Mouse (Mus musculus): ENCODE data around the gene Kif24. TPM values are rescaled to one million over a fixed set of nuclear protein-coding genes. Genes with fewer than 3 reads are reported as not detected.
A peak's percentile ranks its signal among the peaks of the same experiment; 100 is the strongest.

Kif24 gene
- total RNA-seq, 2 experiments from 2014 or later, result 0.90 to 0.93 TPM

DNA sequence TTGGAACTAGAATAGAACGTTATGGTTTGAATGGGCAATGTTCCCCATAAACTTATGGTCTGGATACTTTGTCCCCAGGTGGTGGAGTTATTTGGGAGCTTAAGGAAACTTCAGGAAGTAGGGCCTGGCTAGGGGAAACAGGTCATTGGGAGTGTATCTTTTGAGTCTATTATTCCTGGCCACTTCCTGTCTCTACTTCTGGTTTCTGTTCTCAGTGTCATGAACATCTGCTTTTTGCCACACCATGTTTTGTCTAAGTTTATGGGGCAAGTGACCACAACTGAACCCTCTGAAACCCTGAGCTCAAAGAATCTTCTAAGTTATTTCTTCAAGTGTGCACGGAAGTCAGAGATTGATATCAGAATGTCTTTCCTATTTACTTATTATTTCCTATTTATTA, 57.3 kb downstream of the Kif24 start:
- DNase-seq (ENCODE audit: low spot score in 2 of 2), result no peak

GRCm38 (mm10) chr4:41406597-41406996, 58.1 kb downstream of the Kif24 start:
- DNase-seq (ENCODE audit: low spot score in 2 of 2), result no peak

DNA sequence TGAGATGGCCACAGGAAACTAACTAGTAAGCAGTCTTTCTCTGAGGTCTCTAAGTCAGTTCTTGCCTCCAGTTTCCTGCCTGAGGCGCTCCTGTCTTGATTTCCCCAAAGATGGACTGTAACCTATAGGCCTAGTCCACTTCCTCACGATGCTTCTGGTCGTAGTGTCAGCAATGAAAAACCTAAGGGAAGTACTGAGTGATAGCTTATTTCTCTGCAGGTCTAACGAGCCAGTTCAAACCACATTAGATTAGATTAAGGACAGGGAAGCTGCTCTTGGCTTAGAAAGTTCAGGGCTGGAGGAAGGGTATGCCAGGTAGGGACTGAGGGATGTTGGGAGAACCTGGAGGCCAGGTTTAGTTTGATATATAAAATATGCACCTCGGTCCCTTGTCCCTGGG, 63.1 kb downstream of the Kif24 start:
- no peak for DNase-seq (ENCODE audit: low spot score in 2 of 2)

DNA sequence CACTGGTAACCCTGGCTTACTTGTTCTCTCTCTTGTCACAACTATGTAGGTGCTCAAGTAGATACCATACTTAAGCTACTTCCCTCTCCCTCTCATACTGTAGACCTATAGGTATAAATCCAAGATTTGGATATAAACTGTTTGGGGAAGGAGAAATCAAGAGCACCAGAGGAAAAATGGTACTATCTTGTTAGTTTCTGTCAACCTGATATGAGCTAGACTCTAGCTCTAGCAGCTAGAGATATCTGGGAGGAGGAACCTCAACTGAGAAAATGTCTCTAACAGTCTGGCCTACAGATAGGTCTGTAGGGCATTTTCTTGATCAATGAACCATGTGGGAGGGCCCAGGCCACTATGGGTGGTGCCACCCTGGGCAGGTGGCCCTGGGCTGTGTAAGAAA, 63.5 kb downstream of the Kif24 start:
- no peak for DNase-seq (ENCODE audit: low spot score in 2 of 2)

- no peak for DNase-seq (ENCODE audit: low spot score in 2 of 2)
Measured at GRCm38 (mm10) chr4:41399904-41400303, 64.8 kb downstream of the Kif24 start.

- DNase-seq (ENCODE audit: low spot score in 2 of 2), result no peak
Measured at GRCm38 (mm10) chr4:41398353-41398752, 66.3 kb downstream of the Kif24 start.

DNA sequence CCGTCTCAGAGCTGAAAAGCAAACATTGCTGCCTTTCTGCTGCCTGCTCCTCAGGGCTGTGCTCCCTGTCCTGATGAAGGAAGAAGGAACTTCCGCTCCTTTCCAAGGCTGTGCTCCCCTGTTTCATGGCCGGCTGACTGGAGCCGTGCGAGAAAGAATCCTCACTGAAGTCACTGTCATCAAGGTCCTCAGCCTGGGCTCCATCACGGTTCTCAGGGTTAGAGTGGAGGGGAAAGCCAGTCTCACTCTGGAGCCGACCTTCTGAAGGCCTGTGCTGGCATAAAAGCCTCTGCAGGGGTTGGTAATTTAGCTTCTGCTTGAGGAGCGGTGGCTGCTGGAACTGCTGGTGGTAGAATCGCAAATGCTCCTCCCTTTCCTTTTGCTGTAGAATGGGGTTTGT, 70.0 kb downstream of the Kif24 start:
- DNase-seq (ENCODE audit: low spot score in 2 of 2), result peak in 1 of 2 experiments; percentile 14

DNA sequence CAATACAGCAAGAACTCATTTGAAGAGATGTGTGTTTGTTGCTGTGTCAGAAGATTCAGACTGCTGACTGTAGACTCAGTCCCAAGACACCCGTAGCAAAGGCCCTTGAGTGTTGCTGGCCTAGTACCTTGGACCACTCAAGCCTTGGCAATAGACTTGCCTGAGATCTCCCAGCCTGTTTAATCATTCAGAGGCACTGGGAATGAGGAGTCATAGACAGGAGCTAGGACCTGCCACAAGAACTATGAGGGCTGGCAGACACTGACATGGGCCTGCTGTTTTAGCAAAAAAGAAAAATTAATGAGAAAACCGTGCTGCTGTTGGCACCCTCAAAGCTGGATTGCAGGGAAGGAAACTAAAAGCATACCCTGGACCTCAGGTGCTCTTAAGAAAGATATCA, 73.7 kb downstream of the Kif24 start:
- no peak for DNase-seq (ENCODE audit: low spot score in 2 of 2)

DNA sequence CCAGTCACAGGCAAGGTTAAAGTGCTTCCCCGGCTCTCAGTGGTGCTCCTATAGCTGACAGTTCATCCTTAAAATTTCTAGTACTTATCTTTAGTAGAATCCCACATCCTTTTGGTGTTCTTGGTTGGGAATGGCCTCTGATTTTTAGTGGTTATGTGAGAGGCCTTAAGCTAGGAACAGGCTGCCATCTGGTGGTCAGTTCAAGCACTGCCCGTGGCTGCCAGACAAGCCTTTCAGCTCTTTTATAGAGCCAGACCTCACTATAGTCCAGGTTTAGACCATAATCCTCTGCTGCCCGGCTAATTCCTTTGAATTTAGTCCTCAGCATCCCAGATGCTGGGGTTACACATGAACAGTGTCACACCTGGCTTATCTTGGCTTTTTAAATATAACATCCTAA, 74.6 kb downstream of the Kif24 start:
- peak; percentile 76 to 80 for DNase-seq (ENCODE audit: low spot score in 2 of 2)

DNA sequence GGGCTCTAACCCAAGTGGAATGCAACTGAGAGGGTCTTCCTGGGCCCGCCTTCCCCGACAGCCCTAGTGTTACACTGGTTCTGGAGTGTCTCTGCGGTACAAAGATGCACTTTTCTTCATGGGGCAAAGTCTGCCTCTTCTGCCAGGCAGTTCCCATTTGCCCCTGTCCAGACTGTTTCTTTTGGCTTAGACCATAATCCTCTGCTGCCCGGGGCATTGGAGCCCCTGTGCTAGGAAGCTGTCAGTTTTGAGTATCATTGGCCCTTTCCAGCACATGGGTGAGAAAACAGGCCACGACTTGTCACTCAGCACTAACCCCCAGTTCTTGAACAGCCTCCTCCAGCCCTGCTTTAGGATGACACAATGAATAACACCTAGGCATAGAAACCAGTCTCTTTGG, 75.4 kb downstream of the Kif24 start:
- DNase-seq (ENCODE audit: low spot score in 2 of 2), result no peak

GRCm38 (mm10) chr4:41388616-41389015, 76.1 kb downstream of the Kif24 start:
- DNase-seq (ENCODE audit: low spot score in 2 of 2), result no peak

DNA sequence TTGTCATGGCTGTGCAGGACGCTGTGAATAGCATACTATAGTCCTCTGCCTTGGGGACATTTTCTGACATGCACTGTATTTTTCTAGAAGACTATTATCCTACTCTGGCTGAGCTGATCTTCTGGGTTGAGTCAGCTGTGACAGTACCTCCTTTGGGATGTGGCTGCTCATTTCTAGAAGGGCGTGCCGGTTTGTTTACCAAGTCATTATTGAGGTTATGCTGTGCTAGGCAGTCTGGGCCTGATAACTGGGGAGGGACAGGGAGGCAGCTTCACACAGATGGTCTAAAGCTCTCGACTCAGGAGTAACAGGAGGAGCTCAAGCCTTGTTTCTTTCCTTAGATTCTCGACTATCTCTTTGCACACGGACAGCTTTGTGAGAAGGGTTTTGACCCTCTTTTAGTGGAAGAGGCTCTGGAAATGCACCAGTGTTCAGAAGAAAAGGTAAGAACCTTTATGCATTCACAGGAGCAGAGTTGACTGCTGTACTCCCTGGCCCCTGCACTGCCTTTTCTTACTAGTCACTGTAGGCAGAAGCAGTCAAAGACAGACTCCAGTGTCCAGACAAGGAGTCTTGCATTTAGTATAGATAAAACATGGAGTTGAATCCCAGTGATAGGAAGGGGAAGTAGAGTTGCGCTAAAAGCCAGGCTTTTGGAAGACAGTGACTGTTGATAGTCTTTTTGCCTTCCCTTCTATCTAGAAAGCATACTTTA, 76.8 kb downstream of the Kif24 start:
- DNase-seq (ENCODE audit: low spot score in 2 of 2), result no peak

DNA sequence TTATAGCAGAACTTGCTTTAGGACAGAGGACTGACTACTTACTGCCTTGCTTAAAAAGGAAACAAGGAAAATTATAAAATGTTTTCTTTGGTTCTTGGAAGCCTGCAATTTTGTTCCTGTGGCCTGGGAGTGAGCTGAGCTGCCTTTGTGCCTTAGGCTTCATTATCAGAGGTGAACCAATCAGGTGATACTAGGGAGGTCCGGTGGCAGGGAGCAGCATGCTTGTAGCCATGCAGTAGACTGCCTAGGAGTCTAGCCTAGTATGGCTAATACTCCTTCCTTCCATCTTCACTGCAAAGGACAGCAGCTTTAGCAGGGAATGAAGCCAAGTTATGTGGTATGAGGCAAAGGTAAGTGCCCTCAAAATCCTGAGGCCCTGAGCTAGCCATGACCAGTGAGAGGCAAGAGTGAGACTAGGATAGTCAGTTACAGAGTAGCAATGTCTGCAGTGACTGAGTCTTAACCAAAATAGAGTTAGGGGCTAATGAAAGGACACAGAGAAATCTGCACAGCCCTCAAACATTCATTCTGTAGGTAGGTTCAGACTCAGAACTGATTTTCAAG, 78.2 kb downstream of the Kif24 start:
- DNase-seq (ENCODE audit: low spot score in 2 of 2), result no peak

DNA sequence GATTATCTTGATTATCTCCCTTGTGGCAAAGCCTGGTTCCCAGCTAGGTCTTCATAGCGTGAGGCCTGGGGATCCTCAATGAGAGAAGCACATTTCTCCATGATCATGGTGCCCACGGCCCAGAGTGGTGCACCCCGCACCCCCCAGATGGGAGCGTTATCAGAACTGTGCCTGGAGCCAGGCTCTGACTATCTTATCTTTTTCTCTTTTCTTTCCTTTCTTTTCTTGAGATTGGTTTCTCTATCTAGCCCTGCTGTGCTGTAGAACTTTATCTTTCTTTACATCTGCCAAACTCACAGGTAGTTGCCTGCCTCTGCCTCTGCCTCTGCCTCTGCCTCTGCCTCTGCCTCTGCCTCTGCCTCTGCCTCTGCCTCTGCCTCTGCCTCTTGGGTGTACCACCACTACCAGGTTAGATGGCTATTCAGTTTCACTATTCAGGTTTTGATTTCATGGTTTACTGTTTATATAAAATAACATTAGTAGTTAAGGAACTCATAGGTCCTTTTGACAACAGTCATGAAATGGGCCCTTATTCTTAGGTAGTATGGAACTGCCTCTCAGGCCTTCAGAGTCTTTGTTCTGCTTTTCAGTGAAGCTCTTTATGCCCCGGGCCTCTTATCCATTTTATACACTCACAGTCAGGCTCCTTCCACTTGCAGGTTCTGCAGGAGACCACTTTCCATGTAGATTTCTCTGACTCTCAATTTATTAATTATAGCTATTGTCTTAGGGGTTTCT, 83.3 kb downstream of the Kif24 start:
- no peak for DNase-seq (ENCODE audit: low spot score in 2 of 2)

GRCm38 (mm10) chr4:41377567-41377966, 87.1 kb downstream of the Kif24 start:
- no peak for DNase-seq (ENCODE audit: low spot score in 2 of 2)

GRCm38 (mm10) chr4:41369702-41370437, 94.8 kb downstream of the Kif24 start:
- no peak for DNase-seq (ENCODE audit: low spot score in 2 of 2)

DNA sequence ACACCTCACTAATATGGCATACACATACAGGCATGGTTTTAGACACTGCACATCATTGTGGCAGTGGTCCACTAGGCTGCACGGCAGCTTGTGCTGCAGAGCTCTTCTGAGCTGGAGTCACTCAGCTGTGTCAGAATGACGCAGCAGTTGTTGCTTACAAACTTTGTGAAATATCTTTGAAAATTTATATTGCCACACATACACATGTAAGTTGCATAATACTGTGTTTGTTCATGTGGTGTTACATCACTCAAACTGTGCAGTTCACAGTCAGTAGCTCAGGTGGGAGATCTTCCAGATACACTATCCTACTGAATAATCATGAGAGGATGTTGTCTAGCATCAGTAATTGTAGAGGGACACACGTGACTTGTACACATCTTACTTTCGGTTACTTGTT, 96.5 kb downstream of the Kif24 start:
- no peak for DNase-seq (ENCODE audit: low spot score in 2 of 2)

GRCm38 (mm10) chr4:41361059-41361458, 103.6 kb downstream of the Kif24 start:
- DNase-seq (ENCODE audit: low spot score in 2 of 2), result no peak

DNA sequence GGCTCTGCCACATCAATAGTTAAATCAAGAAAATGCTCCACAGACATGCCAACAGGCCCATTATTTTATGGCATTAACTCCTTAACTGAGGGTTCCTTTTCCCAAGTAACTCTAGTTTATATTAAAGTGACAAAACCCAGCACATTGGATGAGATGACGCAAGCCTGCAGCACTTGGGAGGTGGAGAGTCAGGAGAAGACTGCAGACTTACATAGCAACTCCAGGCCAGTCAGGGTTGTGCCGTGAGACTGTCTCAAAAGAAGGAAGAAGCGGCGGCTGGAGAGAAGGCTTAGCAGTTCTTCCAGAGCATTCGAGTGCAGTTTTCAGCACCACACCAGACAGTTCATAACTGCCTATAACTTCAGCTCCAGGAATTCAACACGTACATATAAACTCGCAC, 105.3 kb downstream of the Kif24 start:
- no peak for DNase-seq (ENCODE audit: low spot score in 2 of 2)

DNA sequence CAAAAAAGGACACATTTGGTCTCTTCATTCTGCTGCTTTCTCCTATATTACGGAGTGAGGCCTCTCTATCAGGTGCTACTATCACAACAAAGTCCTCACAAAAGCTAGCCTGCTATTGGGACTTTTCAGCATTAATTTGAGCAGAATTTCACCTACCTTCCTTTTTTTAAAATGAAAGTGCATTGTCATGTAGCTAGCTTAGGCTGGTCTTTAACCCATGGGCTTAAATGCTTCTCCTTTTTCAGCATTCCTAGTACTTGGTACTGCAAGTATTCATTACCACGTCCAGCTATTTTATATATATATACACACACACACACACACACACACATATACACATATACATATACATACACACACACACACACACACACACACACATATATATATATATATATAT, 106.0 kb downstream of the Kif24 start:
- DNase-seq (ENCODE audit: low spot score in 2 of 2), result no peak

DNA sequence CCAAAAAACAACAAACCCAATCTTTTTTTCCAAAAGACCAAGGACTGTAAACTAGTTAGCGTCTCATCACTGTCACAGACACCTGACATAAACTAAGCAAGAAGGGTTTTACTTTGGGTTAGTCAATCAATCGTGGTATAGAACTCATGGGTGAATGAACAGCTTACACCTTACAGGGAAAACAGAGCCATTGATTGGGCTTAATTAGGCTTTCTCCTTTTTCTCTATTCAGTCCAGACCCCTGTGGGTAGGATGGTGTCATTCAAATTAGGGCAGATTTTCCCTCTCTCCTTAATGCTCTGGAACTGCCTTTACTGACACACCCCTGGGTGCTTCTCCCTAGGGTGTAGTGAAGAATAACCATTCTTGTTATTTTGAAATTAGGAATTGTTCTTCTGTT, 107.5 kb downstream of the Kif24 start:
- no peak for DNase-seq (ENCODE audit: low spot score in 2 of 2)

GRCm38 (mm10) chr4:41353265-41353664, 111.4 kb downstream of the Kif24 start:
- DNase-seq (ENCODE audit: low spot score in 2 of 2), result no peak
